Mouse (Mus musculus): Measurements from ENCODE around the gene Pbx3. TPM values are rescaled to one million over a fixed set of nuclear protein-coding genes. Genes with fewer than 3 reads are reported as not detected.

Gene Pbx3
- total RNA-seq (2021), result 10 to 100 TPM; 10.5 to 19.7 TPM

DNA sequence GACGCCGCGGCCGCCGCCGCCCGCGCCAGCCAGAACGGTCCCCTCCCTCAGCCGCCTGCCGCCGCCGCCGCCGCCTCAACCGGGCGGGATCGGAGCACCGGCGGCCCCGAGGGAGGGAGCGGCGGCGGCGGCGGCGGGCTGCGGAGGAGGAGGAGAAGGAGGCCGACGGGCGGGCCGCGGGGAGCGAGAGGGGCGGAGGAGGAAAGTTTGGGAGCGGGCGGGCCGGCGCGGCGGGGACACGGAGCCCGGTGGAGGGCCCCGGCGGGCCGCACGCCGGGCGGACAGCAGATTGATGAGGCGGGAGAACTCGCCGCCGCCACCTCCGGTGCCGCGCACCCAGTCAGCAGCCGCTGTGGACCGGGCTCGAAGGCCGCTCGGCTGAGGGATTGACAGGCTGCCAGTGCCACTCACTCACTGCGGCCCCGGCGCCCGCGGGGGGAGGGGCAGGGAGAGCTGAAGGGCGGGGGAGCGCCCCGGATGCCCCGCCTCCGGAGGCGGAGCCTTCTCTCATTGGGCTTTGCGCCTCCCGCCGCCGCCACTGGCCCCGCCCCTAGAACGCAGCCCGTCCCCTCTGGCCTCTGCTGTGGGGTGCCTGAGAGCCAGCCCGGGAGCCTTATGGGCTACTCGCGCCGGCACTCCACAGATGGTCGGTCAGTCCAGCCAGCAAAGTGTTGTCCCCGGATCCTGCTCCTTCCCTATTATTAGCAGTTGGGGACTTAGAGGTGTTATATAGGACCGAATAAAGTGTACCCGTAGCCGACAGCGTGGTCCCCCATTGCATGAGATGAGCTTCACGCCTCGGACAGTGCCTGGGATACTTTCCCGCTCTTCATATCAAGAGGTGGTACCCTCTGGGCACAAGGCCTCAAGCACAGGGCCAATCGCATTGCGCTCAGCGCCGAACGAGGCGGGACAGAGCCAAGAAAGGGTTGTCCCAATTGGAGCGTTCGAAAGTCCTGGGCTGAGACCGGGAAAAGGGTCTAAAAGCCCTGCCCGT, at the start of gene Pbx3:
Gene Pbx3, minus strand, starts transcription at position 838 of the 997 bp plus-strand sequence.
- intact Hi-C loops (cut with DNase I), result loop anchor here (1.0 kb wide), 1 partner anchor 34 kb away; the partner anchor contains the start of gene Mapkap1
- peak; percentile 86 to 89 for DNase-seq (ENCODE audit: low spot score in 2 of 2)

DNA sequence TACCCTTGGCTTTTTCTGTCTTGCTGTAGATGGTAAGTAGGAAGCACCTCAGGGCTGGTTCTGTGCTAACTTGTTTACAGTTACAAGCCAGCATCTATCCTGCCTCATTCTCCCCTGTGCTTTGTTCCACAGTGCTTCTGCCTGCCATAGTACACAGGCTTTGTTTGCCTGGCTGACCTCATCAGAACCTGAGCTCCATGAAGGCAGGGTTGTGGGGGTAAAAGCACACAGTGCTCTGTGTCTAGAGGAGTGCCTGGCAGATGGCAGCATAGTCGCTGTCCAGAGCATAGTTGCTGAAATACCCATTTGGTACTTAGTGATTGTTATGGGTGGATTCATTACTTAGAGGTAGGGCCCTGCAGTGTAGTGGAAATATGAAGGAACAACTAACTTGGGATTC, 47.3 kb upstream of the Pbx3 start:
- no peak for DNase-seq (ENCODE audit: low spot score in 2 of 2)
- intact Hi-C loops (cut with DNase I), result no loop called here

DNA sequence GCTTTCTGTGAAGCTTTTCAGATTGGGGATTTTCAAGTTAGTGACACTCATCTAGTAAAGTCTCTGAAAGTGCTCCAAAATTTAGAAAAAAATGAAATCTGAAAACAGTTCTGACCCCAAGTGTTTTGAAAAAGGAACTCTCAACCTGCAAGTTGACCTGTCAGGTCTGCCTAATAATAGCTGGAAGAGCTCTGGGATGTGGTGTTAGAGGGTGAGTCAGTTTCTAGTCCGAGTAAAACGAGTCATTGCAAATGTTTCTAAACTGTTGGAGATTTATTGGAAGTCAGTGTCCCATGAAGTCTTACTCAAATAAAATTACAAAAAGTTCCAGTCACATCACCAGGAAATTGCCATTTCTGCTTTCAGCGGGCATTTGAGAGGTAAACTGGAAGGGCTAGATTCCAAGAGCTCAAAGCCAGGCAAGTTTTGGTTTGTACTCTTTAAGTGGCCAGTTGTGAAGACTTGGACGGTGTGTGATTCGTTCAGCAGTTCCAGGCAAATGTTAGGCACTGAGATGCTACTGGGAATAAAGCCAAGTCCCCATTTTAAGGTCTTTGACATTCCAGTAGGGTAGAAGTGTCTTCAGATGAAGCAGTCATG, 36.9 kb upstream of the Pbx3 start:
- no peak for DNase-seq (ENCODE audit: low spot score in 2 of 2)
- intact Hi-C loops (cut with DNase I), result no loop called here

DNA sequence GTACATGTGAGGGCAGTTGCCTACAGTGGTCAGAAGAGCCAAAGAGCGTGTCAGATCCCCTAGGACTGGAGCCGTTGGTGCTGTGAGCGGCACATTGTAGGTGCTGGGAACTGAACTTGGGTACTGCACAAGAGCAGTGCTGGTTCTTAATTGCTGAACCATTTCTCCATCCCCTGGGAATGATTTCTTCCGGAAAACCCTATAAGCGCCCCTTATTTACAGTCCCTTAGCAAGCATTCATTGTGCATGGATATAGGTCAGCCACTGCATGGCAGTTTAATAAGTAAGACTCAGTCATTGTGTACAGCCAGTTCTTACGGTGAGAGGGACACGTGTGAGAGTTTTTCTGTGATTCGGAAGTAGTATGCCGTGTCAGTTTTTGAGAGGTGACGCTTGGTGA, 35.4 kb upstream of the Pbx3 start:
- intact Hi-C loops (cut with DNase I), result no loop called here
- no peak for DNase-seq (ENCODE audit: low spot score in 2 of 2)

DNA sequence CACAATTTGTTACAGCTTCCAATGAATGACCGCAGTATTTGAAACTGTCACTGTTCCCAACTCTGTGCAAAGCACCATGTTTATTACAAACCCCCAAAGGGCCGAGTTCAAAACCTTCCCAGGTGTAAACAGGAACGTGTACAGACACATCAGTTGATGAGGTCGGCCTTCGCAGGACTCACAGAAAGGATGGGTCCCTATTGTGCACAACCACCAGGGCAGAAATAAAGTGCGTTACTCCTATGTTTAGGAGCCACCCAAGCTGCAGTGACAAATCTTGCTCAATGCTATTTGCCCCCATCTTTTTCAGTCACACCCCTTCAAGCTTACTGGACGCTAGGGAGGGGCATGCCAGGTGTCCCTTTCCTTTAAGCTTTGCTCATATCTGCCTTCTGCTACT, 34.7 kb upstream of the Pbx3 start:
- intact Hi-C loops (cut with DNase I), result no loop called here
- DNase-seq (ENCODE audit: low spot score in 2 of 2), result no peak

DNA sequence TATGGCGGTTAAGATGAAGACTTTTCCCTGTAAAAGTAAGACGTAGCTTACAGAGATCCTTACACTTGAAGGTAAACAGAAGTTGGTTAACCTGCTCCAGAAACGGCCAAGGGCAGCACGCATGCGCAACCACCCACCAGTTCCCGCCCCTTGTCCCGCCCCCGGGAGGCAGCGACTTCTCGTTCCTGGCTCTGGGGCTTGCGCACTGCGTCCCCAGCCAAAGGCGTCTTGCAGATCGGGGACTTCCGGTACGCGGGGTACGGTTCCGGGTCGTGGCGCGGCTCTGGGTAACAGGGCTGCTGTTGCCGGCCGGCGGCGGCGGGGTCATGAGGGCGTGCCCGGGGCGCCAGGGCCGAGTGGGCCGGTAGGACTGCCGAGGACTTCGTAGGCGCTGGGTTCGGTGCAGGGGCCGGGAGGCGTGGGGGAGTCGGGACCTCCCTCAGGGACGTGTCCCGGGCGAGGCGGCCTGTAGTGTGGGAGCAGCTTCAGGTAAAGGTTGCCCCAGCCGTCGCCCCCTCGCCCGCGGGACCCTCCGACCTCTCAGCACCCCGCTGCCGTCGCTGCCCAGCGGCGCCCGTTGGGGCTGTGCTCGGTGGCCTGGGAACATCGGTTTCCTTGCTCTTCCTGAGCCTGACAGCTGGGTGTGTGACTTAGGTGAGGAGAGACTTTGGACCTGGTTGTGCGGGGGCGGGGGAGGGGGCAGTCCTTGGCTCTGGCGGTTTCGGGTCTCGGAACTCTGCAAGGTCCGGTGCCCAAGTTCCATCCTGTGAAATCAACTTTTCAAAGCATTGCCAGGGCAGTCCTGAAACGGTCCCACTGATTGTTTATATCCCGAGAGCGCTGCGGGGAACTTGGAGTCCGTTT, 33.9 kb upstream of the Pbx3 start, which contains the start of gene Mapkap1:
Gene Mapkap1, plus strand, starts transcription at position 171 of the 864 bp plus-strand sequence.
- intact Hi-C loops (cut with DNase I), result loop anchor here (1.0 kb wide), 1 partner anchor 34 kb away; the partner anchor contains the start of gene Pbx3
- peak; percentile 95 to 97 for DNase-seq (ENCODE audit: low spot score in 2 of 2)

DNA sequence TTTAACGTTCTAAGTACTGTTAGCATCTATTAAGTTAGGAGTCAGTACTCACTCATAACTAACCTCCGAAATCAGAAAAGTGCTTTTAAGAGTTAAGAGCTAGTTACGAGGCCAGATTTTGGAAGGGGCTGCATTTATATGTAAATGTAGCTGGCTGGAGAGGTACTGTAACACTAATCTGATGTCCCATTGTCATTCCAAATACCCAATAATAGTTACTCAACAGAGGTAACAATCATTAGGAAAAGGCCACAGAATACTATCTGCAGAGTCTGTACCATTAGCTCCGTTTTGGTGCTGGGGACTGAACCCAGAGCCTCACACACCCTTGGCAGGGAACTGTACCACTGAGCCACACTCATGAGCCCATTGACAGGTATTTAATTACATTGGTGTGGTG, 26.6 kb upstream of the Pbx3 start:
- intact Hi-C loops (cut with DNase I), result no loop called here

DNA sequence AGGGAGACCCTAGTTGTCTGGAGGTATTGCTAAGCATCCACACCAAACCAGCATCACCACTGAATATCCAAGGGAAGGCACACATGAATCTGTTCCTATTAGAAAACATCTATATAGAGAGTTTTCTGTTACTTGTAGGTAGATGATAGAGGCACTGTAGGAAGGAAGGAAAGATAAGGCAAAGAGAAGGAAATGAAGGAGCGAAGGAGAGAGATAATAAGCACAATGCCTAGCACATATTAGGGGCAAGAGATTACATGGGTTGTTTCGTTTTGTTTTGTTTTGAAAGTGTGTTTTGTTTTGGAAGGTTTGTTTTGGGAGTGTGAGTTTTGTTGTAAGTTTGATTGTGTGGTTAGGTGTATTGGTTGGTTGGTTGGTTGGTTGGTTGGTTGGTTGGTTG, 6.0 kb upstream of the Pbx3 start:
- no peak for DNase-seq (ENCODE audit: low spot score in 2 of 2)
- intact Hi-C loops (cut with DNase I), result no loop called here

More for the DNA sequence above, 26.6 kb upstream of the Pbx3 start:
- no peak for DNase-seq (ENCODE audit: low spot score in 2 of 2)

DNA sequence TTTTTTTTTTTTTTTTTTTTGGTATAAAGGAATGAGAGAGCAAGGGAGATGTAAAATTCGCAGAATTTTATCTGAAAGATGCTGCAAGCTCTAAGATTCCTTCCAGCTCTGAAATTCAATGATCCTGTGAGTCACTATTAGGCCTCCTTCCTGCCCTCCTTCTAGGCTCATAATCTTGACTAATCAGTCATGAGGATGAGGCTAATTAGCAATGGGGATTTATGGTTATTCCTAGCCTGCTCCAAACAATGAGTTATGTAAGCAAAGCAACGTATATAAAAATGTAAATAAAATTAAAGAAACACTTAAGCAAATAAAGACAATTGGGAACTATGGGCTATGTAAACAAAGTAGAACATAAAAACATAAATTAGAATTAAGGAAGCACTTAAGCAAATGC, 1.4 kb upstream of the Pbx3 start:
- intact Hi-C loops (cut with DNase I), result no loop called here
- DNase-seq (ENCODE audit: low spot score in 2 of 2), result no peak

DNA sequence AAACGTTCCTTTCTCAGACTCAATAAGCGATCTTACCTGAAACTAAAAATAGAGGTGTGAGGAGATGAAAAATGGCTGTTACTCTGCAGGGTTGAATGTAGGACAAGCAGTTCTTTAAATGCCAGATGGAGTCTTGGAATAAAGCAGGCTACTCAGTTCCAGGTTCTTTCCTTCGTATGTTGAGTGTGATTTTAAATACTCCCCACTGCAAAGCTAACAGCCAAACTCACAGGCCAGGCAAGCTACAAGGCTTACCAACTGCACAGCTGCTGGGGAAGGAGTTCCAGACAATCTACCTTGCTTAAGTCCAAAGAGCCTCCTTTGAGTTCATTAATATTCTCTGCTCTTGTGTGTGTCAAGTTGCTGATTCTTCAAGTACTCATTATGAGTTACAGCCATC, 944 bp upstream of the Pbx3 start:
- no peak for DNase-seq (ENCODE audit: low spot score in 2 of 2)
- intact Hi-C loops (cut with DNase I), result loop anchor here (1.0 kb wide), 1 partner anchor 32 kb away; the partner anchor contains the start of gene Mapkap1

DNA sequence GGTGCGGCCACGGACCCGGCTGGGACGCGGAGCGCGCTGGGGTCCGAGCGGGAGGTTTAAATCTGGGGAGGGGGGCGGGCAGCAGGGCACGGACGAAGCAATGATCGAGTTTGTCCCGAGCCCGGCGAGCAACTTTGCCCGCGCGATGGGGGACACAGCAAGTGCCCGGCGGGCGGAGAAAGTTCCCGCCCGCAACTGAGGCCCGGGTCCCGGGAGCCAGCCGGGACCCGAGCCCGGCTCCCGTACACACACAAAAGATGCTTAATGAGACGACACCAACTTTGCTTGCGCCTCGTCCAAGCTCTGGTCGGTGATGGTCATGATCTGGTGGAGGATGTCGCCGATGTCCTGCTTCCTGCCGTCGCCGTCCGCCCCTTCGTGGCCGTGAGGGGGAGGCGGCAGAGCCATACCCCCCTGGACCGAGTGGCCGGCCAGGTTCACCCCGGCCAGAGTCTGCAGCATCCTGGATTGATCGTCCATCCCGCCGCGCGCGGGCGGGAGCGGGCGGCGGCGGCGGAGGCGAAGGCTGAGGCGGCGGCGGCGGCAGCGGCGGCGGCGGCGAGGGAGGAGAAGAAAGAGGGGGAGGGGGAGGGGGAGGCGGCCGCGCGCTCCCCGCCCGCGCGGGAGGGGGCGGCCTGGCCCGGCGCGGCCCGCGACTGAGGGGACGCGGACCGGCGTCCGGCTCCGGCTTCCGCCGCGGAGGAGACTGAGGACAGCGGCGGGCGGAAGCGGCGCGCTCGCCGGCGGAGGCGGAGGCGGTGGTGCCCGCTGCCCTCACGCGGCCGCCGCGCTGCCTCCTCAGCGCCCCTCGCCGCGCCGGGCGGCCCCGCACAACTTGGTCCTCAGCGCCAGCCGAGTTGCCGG, 1.3 kb downstream of the Pbx3 start:
- peak; percentile 12 to 36 for DNase-seq (ENCODE audit: low spot score in 2 of 2)
- intact Hi-C loops (cut with DNase I), result no loop called here

DNA sequence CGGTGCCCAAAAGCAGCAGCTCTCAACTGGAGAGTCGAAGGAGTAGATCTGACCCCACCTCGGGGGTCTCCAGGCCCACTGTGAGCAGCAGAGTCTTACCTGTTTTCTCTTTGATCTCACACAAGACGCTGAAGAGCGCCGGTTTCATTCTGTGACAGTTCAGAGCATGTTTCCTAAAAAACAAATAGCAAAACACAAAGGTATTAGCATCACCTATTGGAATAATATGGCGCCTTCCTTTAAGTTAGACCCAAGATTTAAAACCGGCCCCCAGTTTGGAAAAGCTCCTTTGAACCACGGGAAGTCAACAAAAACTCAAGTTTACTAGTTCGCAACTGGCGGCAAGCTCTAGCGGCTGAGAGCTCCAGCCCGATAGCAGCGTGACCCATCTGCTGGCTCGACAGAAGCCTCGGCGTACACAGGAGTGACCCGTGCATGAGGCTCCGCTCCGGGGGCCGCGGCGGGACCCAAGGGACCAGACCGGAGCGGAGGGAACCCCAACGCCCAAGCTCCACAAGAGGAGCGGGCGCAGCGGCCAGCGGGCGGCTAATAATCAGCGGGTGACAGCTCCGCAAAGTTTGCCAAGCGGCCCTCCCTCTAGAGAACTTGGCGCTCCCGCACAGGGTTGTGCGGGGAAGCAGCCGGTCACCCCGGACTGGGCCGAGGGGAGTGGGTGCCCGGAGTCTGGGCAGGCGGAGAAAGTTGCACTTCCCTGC, 2.1 kb downstream of the Pbx3 start:
- intact Hi-C loops (cut with DNase I), result no loop called here
- peak; percentile 6 to 10 for DNase-seq (ENCODE audit: low spot score in 2 of 2)

DNA sequence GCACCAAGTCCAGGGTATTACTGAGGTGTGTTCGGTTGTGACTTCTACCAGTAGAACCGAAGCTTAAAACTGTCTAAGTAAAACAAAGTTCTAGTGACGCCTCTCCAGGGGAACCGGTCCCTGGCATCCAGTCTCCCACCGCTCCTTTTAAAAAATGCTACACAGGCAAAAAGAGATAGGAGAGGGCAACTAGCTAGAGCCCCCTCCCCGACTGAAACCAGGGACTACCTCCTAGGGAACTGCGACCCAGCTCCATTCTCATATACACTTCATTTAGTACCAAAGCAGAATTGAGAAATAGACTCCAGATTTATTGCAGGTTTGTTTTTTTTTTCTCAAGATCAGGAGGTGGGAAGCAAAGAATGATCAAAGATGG, 2.6 kb downstream of the Pbx3 start:
- intact Hi-C loops (cut with DNase I), result no loop called here
- no peak for DNase-seq (ENCODE audit: low spot score in 2 of 2)

DNA sequence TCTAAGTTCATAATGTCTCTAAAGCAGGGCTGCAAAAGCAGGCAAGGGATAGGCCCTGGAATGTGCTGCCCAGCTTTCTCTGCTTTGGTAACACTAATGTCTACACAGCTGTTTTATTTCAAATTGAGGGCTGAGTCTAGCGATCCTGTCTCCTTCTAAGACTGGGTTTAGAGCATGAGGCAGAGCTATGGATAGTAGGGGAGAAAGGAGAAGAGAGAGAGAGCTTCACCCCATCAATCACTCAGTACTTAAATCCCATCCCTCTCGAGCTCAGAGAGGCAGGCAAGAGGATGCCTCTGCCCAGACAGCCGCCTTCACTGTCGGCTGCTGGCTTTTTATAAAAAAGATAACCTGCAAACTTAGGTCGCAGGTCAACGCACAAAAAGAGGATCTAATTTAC, 4.5 kb downstream of the Pbx3 start:
- intact Hi-C loops (cut with DNase I), result no loop called here
- no peak for DNase-seq (ENCODE audit: low spot score in 2 of 2)

DNA sequence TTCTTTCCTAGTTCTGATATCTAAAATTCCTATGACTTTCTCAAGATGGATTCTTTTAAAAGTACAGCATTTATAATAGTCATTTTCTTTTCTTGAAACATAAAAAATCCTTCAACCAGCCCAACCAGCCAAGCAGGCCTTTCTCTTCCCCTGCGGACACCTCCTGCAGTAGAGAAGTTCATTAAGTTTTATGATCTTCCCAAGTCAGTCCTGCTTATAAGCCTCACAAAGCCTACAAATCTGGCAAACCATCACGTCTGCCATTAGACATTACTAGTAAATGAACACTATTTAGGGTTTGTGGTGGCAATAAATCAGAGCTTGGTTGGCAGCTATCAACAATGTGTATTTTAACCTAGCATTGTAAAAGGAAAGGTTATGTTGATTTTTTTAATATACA, 5.9 kb downstream of the Pbx3 start:
- no peak for DNase-seq (ENCODE audit: low spot score in 2 of 2)
- intact Hi-C loops (cut with DNase I), result no loop called here

DNA sequence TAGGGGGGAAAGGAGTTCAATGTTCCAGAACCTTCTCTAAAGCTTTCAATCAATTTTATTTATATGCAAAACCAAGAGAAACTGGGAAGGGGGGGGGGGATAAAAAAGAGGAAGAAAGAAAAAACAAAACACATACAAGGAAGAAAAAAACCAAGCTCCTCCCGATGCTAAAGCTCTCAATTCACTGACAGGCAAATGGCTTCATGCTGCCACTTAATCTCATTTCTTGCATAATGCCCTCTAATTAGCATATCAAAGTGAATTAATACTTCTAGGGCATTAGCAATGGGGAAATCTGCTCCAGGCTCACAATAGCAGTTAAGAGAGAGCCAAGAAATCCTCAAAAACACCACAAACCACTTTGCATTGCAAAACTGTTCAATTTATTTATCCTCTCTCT, 9.3 kb downstream of the Pbx3 start:
- intact Hi-C loops (cut with DNase I), result loop anchor here (5.0 kb wide), 1 partner anchor 116 kb away; no protein-coding TSS in a partner anchor
- DNase-seq (ENCODE audit: low spot score in 2 of 2), result no peak

DNA sequence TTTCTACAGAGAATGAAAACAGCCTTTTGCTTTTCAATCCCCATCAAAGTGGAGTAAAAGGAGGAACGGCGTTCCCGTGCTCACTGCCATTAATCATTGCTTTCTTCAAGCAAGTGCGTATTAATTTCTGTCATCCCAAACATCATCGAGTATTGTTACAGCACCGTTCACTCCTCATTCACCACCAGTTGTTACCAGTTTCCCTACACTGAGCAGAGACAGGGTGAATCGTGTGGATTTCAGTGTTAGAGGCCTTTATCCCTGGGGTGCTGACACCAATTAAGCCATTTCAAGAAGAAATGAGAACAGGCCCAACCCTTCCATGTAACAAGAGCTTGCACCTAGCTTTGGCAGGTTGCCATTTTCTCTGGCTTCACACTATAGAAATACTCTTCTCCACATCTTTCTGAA, 17.1 kb downstream of the Pbx3 start:
- intact Hi-C loops (cut with DNase I), result no loop called here

DNA sequence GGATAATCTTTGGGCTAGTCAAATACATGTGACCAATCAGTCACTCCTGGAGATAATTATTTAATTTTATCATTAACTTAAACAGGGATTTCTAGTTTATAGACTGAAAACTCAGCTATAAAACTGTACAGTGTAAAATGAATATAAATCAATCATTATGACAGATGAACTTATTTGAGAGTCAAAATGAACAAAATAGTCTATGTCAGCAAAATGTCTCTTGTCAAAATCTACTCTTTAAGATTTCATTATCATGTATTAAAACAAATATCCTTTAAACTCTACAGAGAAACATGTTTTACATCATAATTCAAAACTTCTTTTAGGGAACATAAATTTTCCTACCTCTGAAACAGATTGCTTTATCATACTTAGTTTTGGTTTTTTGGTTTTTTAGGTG, 20.9 kb downstream of the Pbx3 start:
- DNase-seq (ENCODE audit: low spot score in 2 of 2), result no peak
- intact Hi-C loops (cut with DNase I), result no loop called here

More for the DNA sequence above, 17.1 kb downstream of the Pbx3 start:
- DNase-seq (ENCODE audit: low spot score in 2 of 2), result no peak

Data from left cerebral cortex, postnatal 36 days (tissue).